Mouse (Mus musculus) stomach, postnatal 0 days (tissue): ENCODE data around the gene Nudt17.

ENCODE experiments used
- CTCF ChIP-seq: IDR thresholded peaks from 2 replicates; pipeline ENCODE4 v1.5.1; 2016; ENCODE audit warnings: antibody characterized with exemption, low read depth, mild to moderate bottlenecking, moderate library complexity
- EP300 ChIP-seq: optimal IDR thresholded peaks from 2 replicates; pipeline ENCODE3; 2016; ENCODE audit warnings: antibody characterized with exemption

GRCm38 (mm10) chr3:96675690-96676089 lies 32.7 kb downstream of the Nudt17 start:
- no peak for TF ChIP-seq CTCF
- no peak for TF ChIP-seq EP300
